Mouse (Mus musculus): ENCODE measurements around the gene Phlda3. TPM values are rescaled to one million over a fixed set of nuclear protein-coding genes. Genes with fewer than 3 reads are reported as not detected.

Gene Phlda3
- polyA plus RNA-seq, 1 experiment from 2014 or later: 21.8 TPM

GRCm38 (mm10) chr1:135799109-135799627 is 33.2 kb downstream of the Phlda3 start:
- WGBS: 80% methylated on average over 8 of the region's 8 CpGs
- H3K4me2 ChIP-seq (replicated peaks): no peak overlapping the region

GRCm38 (mm10) chr1:135800192-135800950 is 34.5 kb downstream of the Phlda3 start:
- no peak for ATAC-seq (ENCODE audit: low FRiP score, low read depth)
- H3K9ac ChIP-seq (replicated peaks): no peak overlapping the region
- no peak overlapping the region for H3K27ac ChIP-seq (replicated peaks)
- no peaks in the 10 kb centered on the region for H3K9me3 ChIP-seq
- 58% methylated on average over 8 of the region's 8 CpGs for WGBS
- H3K4me3 ChIP-seq: no peak overlapping the region
- no peak overlapping the region for H3K4me2 ChIP-seq (replicated peaks)
- peaks cover 15% of the 10 kb centered on the region for H3K27me3 ChIP-seq
- H3K36me3 ChIP-seq: no peaks in the 10 kb centered on the region
- peaks cover 9% of the 10 kb centered on the region; the same call in 1 of the 2 replicates for H3K4me1 ChIP-seq

More at GRCm38 (mm10) chr1:135799109-135799627, 33.2 kb downstream of the Phlda3 start:
- Histone ChIP-seq H3K4me3 (no peak overlapping the region), H3K4me1 (peaks cover 18% of the 10 kb centered on the region; the same call in 1 of the 2 replicates), H3K9ac (replicated peaks) (no peak overlapping the region), H3K36me3 (no peaks in the 10 kb centered on the region), H3K27ac (replicated peaks) (no peak overlapping the region), H3K9me3 (no peaks in the 10 kb centered on the region), H3K27me3 (peaks cover 23% of the 10 kb centered on the region)
- no peak for ATAC-seq (ENCODE audit: low FRiP score, low read depth)

GRCm38 (mm10) chr1:135807546-135807945 is 41.6 kb downstream of the Phlda3 start:
- Histone ChIP-seq H3K36me3 (no peaks in the 10 kb centered on the region), H3K9me3 (no peaks in the 10 kb centered on the region), H3K4me2 (replicated peaks) (no peak overlapping the region), H3K4me3 (no peak overlapping the region), H3K9ac (replicated peaks) (no peak overlapping the region), H3K27me3 (peaks cover 8% of the 10 kb centered on the region; the same call in 1 of the 2 replicates), H3K27ac (replicated peaks) (no peak overlapping the region), H3K4me1 (no peaks in the 10 kb centered on the region)
- no peak for ATAC-seq (ENCODE audit: low FRiP score, low read depth)
- 61% methylated on average over 10 of the region's 10 CpGs for WGBS

GRCm38 (mm10) chr1:135810180-135810579 is 44.3 kb downstream of the Phlda3 start:
- ATAC-seq (ENCODE audit: low FRiP score, low read depth): no peak
- Histone ChIP-seq H3K4me2 (replicated peaks) (no peak overlapping the region), H3K36me3 (no peaks in the 10 kb centered on the region), H3K4me3 (no peak overlapping the region), H3K27me3 (peaks cover 20% of the 10 kb centered on the region), H3K9ac (replicated peaks) (no peak overlapping the region), H3K27ac (replicated peaks) (no peak overlapping the region), H3K9me3 (no peaks in the 10 kb centered on the region), H3K4me1 (no peaks in the 10 kb centered on the region)
- 81% methylated on average over 2 of the region's 2 CpGs for WGBS

- Histone ChIP-seq H3K9me3 (no peaks in the 10 kb centered on the region), H3K27ac (replicated peaks) (no peak overlapping the region), H3K4me1 (no peaks in the 10 kb centered on the region), H3K4me3 (no peak overlapping the region), H3K27me3 (peaks cover 22% of the 10 kb centered on the region), H3K36me3 (no peaks in the 10 kb centered on the region), H3K4me2 (replicated peaks) (no peak overlapping the region), H3K9ac (replicated peaks) (no peak overlapping the region)
- 19% methylated on average over 7 of the region's 7 CpGs for WGBS
- ATAC-seq (ENCODE audit: low FRiP score, low read depth): peak; percentile 74; the same call in 1 of the 2 replicates
Measured at GRCm38 (mm10) chr1:135811016-135811646, 45.2 kb downstream of the Phlda3 start.

- no peak overlapping the region for H3K4me3 ChIP-seq
- no peak overlapping the region for H3K4me2 ChIP-seq (replicated peaks)
- H3K4me1 ChIP-seq: no peaks in the 10 kb centered on the region
- WGBS: 80% methylated on average over 3 of the region's 3 CpGs
- H3K36me3 ChIP-seq: no peaks in the 10 kb centered on the region
- H3K27ac ChIP-seq (replicated peaks): no peak overlapping the region
- H3K9me3 ChIP-seq: no peaks in the 10 kb centered on the region
- no peak overlapping the region for H3K9ac ChIP-seq (replicated peaks)
- ATAC-seq (ENCODE audit: low FRiP score, low read depth): no peak
- peaks cover 33% of the 10 kb centered on the region for H3K27me3 ChIP-seq
Measured at GRCm38 (mm10) chr1:135812205-135812604, 46.3 kb downstream of the Phlda3 start.

GRCm38 (mm10) chr1:135812618-135813017 is 46.7 kb downstream of the Phlda3 start:
- H3K4me1 ChIP-seq: no peaks in the 10 kb centered on the region
- H3K27me3 ChIP-seq: peaks cover 37% of the 10 kb centered on the region
- H3K4me2 ChIP-seq (replicated peaks): no peak overlapping the region
- H3K27ac ChIP-seq (replicated peaks): no peak overlapping the region
- no peak overlapping the region for H3K4me3 ChIP-seq
- H3K9me3 ChIP-seq: no peaks in the 10 kb centered on the region
- ATAC-seq (ENCODE audit: low FRiP score, low read depth): no peak
- 56% methylated on average over 2 of the region's 2 CpGs for WGBS
- no peak overlapping the region for H3K9ac ChIP-seq (replicated peaks)
- no peaks in the 10 kb centered on the region for H3K36me3 ChIP-seq

GRCm38 (mm10) chr1:135813071-135813470 is 47.2 kb downstream of the Phlda3 start:
- ATAC-seq (ENCODE audit: low FRiP score, low read depth): no peak
- Histone ChIP-seq H3K4me1 (no peaks in the 10 kb centered on the region), H3K4me3 (no peak overlapping the region), H3K9me3 (no peaks in the 10 kb centered on the region), H3K27me3 (peaks cover 37% of the 10 kb centered on the region), H3K27ac (replicated peaks) (no peak overlapping the region), H3K4me2 (replicated peaks) (no peak overlapping the region), H3K36me3 (no peaks in the 10 kb centered on the region), H3K9ac (replicated peaks) (no peak overlapping the region)
- WGBS: 85% methylated on average over 4 of the region's 4 CpGs

GRCm38 (mm10) chr1:135813687-135814395 is 47.9 kb downstream of the Phlda3 start:
- no peaks in the 10 kb centered on the region for H3K9me3 ChIP-seq
- H3K4me3 ChIP-seq: no peak overlapping the region
- no peak for ATAC-seq (ENCODE audit: low FRiP score, low read depth)
- no peak overlapping the region for H3K4me2 ChIP-seq (replicated peaks)
- H3K9ac ChIP-seq (replicated peaks): no peak overlapping the region
- peaks cover 6% of the 10 kb centered on the region for H3K4me1 ChIP-seq
- 84% methylated on average over 5 of the region's 5 CpGs for WGBS
- H3K27ac ChIP-seq (replicated peaks): no peak overlapping the region
- peaks cover 45% of the 10 kb centered on the region for H3K27me3 ChIP-seq
- H3K36me3 ChIP-seq: no peaks in the 10 kb centered on the region

- 83% methylated on average over 5 of the region's 5 CpGs for WGBS
Measured at GRCm38 (mm10) chr1:135814531-135814930, 48.6 kb downstream of the Phlda3 start.

GRCm38 (mm10) chr1:135817595-135817994 is 51.7 kb downstream of the Phlda3 start:
- no peak overlapping the region for H3K4me3 ChIP-seq
- H3K36me3 ChIP-seq: no peaks in the 10 kb centered on the region
- no peaks in the 10 kb centered on the region for H3K9me3 ChIP-seq
- H3K4me2 ChIP-seq (replicated peaks): no peak overlapping the region
- H3K4me1 ChIP-seq: peaks cover 8% of the 10 kb centered on the region
- no peak overlapping the region for H3K27ac ChIP-seq (replicated peaks)
- no peak overlapping the region for H3K9ac ChIP-seq (replicated peaks)
- ATAC-seq (ENCODE audit: low FRiP score, low read depth): no peak
- WGBS: 68% methylated on average over 4 of the region's 4 CpGs
- peaks cover 78% of the 10 kb centered on the region for H3K27me3 ChIP-seq

More at GRCm38 (mm10) chr1:135814531-135814930, 48.6 kb downstream of the Phlda3 start:
- Histone ChIP-seq H3K27ac (replicated peaks) (no peak overlapping the region), H3K27me3 (peaks cover 52% of the 10 kb centered on the region), H3K4me3 (no peak overlapping the region), H3K4me1 (peaks cover 8% of the 10 kb centered on the region), H3K9me3 (no peaks in the 10 kb centered on the region), H3K4me2 (replicated peaks) (no peak overlapping the region), H3K36me3 (no peaks in the 10 kb centered on the region), H3K9ac (replicated peaks) (no peak overlapping the region)
- no peak for ATAC-seq (ENCODE audit: low FRiP score, low read depth)
